Mouse (Mus musculus): Measurements from ENCODE around the gene Cdk19. TPM values are rescaled to one million over a fixed set of nuclear protein-coding genes. Genes with fewer than 3 reads are reported as not detected.
A peak's percentile ranks its signal among the peaks of the same experiment; 100 is the strongest.

Gene Cdk19
- polyA plus RNA-seq, 1 experiment = 4.8 TPM

DNA sequence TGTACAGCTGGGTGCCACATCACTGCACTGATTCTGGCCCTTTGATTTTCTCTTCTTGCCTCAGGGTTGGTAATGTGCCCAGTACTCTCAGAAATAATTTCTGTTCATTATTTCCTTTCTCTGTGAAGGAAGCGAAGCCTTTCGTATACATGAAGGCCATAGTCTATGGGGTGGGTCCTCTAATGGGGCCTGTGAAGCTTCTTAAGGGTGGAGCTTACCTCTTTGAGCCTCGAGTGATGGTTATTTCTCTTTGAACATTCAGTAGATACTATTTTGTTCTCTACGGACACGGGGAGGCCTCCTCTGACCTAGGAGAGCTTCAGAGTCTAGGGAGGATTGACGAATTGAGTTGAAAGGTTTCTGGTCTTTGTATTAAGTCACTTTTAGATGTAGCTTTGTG, 142.9 kb downstream of the Cdk19 start:
- Histone ChIP-seq H3K27me3 (replicated peaks) (no peaks in the 10 kb centered on the region), H3K4me1 (peaks cover 47% of the 10 kb centered on the region), H3K36me3 (replicated peaks; ENCODE audit: low read length) (peaks cover 75% of the 10 kb centered on the region), H3K9me3 (no peaks in the 10 kb centered on the region), H3K4me3 (replicated peaks) (no peak overlapping the region)
- TF ChIP-seq FLI1 (IDR thresholded peaks at IDR 0.05; ENCODE audit: low read length) (no peak), GATA1 (IDR thresholded peaks at IDR 0.05; ENCODE audit: borderline replicate concordance, low read length) (no peak)

- Histone ChIP-seq H3K4me1 (peaks cover 44% of the 10 kb centered on the region), H3K27me3 (replicated peaks) (no peaks in the 10 kb centered on the region), H3K4me3 (replicated peaks) (peak overlapping the region; percentile 38), H3K36me3 (replicated peaks; ENCODE audit: low read length) (peaks cover 16% of the 10 kb centered on the region), H3K9me3 (no peaks in the 10 kb centered on the region)
- TF ChIP-seq FLI1 (IDR thresholded peaks at IDR 0.05; ENCODE audit: low read length) (no peak), GATA1 (IDR thresholded peaks at IDR 0.05; ENCODE audit: borderline replicate concordance, low read length) (no peak)
Measured at GRCm38 (mm10) chr10:40489086-40489796, 149.9 kb downstream of the Cdk19 start.

DNA sequence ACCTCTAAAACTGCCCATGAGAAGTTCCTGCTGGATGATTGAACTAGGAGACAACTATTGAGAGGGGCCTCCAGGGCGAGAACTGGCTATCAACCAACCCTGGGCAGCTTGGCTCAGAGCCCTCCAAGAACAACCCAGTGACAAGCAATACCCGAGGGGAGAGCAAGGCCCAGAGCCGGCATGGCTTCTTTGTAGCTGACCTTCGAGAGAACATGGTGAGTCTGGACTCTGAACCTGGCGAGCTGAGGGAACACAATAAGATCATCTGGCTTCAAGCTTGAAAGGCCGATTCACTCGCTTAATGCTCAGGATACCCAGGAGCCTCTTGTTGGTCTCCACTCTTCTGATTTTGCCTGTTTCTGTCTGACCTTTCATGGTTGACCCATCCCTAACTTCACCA, 151.8 kb downstream of the Cdk19 start:
- Histone ChIP-seq H3K9me3 (no peaks in the 10 kb centered on the region), H3K36me3 (replicated peaks; ENCODE audit: low read length) (peaks cover 7% of the 10 kb centered on the region), H3K4me3 (replicated peaks) (no peak overlapping the region), H3K27me3 (replicated peaks) (no peaks in the 10 kb centered on the region), H3K4me1 (peaks cover 38% of the 10 kb centered on the region)
- no peak for TF ChIP-seq FLI1 (IDR thresholded peaks at IDR 0.05; ENCODE audit: low read length)
- TF ChIP-seq GATA1 (IDR thresholded peaks at IDR 0.05; ENCODE audit: borderline replicate concordance, low read length) = no peak

DNA sequence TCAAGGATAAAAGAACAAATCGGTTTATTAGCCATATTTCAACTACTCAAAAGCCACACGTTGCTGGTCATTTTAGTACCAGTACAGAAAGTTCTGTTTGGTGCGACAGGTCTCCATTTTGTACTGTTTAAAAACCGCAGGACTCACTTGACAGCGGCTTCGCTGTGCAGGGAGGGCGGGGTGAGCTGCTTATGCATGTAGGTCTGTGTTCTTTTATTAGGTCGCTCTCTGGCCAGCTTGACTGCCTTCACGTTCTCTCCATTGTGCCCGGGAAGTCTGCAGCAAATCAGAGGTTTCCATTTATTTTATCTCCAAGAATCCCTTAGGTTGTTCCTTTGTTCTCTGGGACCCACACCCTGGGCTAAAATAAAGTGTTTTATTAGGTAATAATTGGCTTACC, 152.4 kb downstream of the Cdk19 start:
- Histone ChIP-seq H3K9me3 (no peaks in the 10 kb centered on the region), H3K4me1 (peaks cover 38% of the 10 kb centered on the region), H3K4me3 (replicated peaks) (no peak overlapping the region), H3K36me3 (replicated peaks; ENCODE audit: low read length) (peaks cover 7% of the 10 kb centered on the region), H3K27me3 (replicated peaks) (no peaks in the 10 kb centered on the region)
- TF ChIP-seq FLI1 (IDR thresholded peaks at IDR 0.05; ENCODE audit: low read length) (no peak), GATA1 (IDR thresholded peaks at IDR 0.05; ENCODE audit: borderline replicate concordance, low read length) (no peak)

DNA sequence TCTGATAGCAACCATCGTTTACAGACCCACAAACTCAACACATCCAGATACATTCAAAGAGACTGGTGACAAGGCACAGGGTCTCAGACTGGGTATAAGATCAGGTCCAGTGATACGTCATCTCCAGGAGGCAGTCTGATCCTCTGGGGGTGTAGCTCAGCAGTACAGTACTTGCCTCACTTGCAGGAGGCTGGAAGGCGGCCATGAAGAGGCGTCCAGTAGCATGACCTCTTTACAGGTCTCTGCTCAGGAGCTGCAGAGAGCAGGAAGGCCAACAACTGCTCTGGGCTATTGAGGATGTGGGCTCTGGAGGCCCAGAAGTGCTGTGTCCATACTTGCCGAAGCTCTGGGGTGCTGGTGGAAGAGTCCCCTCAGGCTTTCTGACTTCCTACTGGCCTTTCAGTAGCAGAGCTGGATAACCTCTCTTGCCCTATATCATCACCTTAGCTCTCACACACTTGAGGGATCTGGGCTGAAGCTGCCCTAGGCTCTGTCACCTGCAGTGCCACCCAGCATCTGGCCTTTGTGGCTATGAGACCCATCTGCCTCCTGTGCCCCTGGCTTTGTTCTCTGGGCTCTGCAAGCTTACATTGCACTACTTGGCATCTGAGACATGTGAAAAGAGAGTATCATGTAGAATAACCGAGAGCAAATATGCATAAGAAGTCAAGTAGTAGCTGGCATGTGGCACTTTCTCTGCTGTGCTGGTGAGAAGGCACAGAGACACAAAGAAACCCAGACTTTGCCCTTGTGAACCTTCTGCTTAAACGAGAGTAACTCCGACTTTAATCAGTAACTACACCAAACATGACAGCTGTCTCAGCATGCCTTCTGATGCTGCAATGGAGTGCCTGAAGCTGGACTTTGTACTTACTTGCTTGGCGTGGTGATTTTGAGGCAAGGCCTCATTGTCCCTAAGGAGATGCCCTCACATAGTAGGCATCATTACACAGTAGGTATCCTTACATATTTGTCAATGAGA, 155.1 kb downstream of the Cdk19 start:
- Histone ChIP-seq H3K27me3 (replicated peaks) (no peaks in the 10 kb centered on the region), H3K9me3 (no peaks in the 10 kb centered on the region), H3K36me3 (replicated peaks; ENCODE audit: low read length) (peaks cover 7% of the 10 kb centered on the region), H3K4me3 (replicated peaks) (no peak overlapping the region), H3K4me1 (peaks cover 43% of the 10 kb centered on the region)
- TF ChIP-seq FLI1 (IDR thresholded peaks at IDR 0.05; ENCODE audit: low read length) (no peak), GATA1 (IDR thresholded peaks at IDR 0.05; ENCODE audit: borderline replicate concordance, low read length) (no peak)

DNA sequence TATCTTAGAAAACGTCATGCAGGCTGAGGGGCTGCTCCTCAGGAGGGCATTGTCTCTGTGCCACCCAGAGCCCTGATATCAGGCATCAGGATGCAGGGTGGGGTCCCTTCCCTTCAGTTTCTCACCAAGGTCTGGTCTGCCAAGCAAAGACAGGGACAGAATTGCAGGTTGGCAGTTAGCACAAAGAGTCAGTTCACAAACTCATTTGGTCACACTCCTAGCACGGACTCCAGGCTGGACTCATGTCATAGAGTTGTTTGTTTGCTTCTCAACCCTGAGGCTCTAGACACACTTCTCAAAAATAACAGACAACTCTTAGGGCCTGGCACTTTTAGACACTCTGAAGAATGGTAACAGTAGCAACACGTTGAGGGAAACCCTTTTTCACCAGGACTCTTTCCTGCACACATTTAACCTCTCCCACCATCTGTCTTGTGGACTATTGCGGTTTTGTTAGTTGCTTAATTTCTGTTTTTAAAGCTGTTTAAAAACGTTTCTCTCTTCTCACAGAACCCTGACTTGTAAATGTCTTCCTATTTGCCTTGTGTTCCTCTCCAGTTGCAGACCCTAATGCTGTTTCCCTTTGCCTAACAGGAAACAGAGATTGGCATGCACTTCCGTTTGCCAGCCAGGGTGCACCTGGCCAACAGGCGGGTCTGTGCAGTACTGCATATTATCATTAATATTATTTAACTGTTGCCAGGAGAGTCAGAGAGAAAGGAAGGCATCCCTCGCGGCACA, 158.1 kb downstream of the Cdk19 start:
- Histone ChIP-seq H3K4me3 (replicated peaks) (peak overlapping the region; percentile 47), H3K4me1 (peaks cover 37% of the 10 kb centered on the region), H3K27me3 (replicated peaks) (no peaks in the 10 kb centered on the region), H3K9me3 (no peaks in the 10 kb centered on the region), H3K36me3 (replicated peaks; ENCODE audit: low read length) (no peaks in the 10 kb centered on the region)
- no peak for TF ChIP-seq FLI1 (IDR thresholded peaks at IDR 0.05; ENCODE audit: low read length)
- no peak for TF ChIP-seq GATA1 (IDR thresholded peaks at IDR 0.05; ENCODE audit: borderline replicate concordance, low read length)

DNA sequence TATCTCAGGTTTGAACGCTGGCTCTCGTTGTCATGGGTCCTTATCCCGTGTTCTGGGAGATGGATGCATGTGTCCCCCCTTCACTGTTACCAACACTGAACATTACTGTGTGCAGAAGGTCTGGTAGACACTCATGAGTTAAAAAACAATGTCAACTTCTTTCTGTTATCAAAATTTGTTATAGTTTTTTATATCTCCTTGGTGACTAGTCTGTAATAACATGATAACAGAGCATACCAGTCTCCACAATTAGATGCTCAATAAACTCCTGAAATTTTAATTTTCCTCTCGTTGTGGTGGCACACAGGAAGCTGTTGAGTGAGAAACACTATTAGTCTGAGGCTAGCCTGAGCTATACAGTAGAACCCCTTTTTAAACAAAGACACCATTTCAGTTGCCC, 159.1 kb downstream of the Cdk19 start:
- H3K36me3 ChIP-seq (replicated peaks; ENCODE audit: low read length) = no peaks in the 10 kb centered on the region
- peaks cover 41% of the 10 kb centered on the region for H3K4me1 ChIP-seq
- TF ChIP-seq FLI1 (IDR thresholded peaks at IDR 0.05; ENCODE audit: low read length) (no peak), GATA1 (IDR thresholded peaks at IDR 0.05; ENCODE audit: borderline replicate concordance, low read length) (no peak)
- no peaks in the 10 kb centered on the region for H3K27me3 ChIP-seq (replicated peaks)
- H3K9me3 ChIP-seq = no peaks in the 10 kb centered on the region
- H3K4me3 ChIP-seq (replicated peaks) = peak overlapping the region; percentile 71

DNA sequence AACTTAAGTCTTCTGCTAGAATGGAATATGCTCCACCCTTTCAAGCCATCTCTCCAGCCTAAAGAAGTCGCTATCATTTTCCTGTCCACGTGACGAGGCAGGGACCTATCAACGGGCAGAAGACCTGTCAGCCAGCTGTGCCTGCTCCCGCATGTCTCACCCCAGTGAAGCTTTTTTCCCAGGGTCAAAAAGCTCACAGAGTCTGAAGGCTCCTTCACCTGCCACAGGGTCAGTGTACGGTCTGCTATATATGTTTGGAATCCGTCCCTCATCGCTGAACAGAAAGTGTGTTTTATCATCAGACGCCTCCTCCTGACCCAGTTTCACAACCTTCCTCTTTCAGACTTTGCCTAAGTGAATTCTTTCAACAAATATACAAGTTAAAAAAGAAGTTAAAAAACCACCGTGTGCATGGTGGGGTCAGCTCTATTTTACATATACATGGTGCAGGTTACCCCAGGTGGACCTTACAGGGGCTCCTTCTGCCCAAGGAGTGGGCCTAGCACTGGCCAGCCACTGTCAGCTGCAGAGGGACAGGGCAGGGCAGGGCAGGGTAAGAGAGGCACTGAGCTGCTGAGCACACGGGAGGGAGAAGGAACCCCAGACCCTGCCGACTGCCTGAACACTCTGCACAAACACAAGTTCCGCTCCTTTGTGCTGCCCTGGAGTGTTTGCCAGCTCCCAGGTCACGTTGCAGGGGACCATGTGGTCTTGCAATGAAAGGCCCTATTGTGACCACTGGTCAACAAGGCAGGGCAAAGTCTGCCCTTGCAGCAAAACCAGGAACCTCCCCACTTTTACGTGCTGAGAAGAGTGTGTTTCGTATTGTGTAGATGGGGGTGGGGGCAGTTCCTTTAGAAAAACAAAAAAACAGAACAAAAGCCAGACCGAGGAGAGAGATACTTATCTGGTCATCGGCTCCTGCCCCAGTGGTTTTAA, 160.2 kb downstream of the Cdk19 start:
- peaks cover 38% of the 10 kb centered on the region for H3K4me1 ChIP-seq
- H3K9me3 ChIP-seq = no peaks in the 10 kb centered on the region
- peak overlapping the region; percentile 80 for H3K4me3 ChIP-seq (replicated peaks)
- no peaks in the 10 kb centered on the region for H3K27me3 ChIP-seq (replicated peaks)
- H3K36me3 ChIP-seq (replicated peaks; ENCODE audit: low read length) = no peaks in the 10 kb centered on the region
- no peak for TF ChIP-seq FLI1 (IDR thresholded peaks at IDR 0.05; ENCODE audit: low read length)
- TF ChIP-seq GATA1 (IDR thresholded peaks at IDR 0.05; ENCODE audit: borderline replicate concordance, low read length) = no peak
